17 mouse cellular contexts compared by ENCODE assay signal in the genomic region with DNA sequence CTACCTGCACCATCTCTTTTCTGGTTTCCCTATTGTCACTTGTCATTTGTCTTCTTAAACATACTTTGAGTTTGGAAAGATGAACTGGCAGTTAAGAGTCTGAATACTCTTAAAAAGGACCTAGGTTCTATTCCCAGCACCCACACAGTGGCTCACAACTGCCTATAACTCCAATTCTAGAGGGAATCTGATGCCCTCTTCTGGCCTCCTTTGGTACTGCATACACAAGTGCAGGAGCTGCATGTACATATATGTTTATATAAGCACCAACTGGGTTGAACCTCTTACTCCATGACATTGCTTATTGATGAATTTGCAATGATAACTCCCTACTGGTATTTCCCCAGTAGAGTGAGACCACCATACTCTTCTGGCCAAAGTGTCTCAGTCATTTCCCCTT.
A peak's percentile ranks its signal among the peaks of the same experiment; 100 is the strongest.
DNase-seq lines count a peak whose midpoint lies in the region; TF ChIP-seq lines count a peak whose summit lies in the region.
"Had no signal": no experiment of that assay in that cellular context is flagged by ENCODE, and none has a peak within 500 bp of the region (broad histone marks: within the 10 kb centered on the region; RNA-seq: fewer than 3 reads in every experiment).

No protein-coding gene starts in this region.

- no peaks in the 10 kb centered on the region for H3K4me1 ChIP-seq in MEL (ENCODE audit: control insufficient read depth in 1 of 2, insufficient read depth in 2 of 2, low read length in 2 of 2)
- H3K4me1 ChIP-seq: heart, embryonic 15.5 days; lung, embryonic 15.5 days; megakaryocyte, embryonic 14.5 days had no signal

- no peak overlapping the region for H3K4me3 ChIP-seq in layer of hippocampus, adult 2 months
- no peak overlapping the region for H3K4me3 ChIP-seq in MEL (ENCODE audit: control insufficient read depth in 1 of 2, insufficient read depth in 1 of 2, low read depth in 2 of 2, low read length in 2 of 2)
- H3K4me3 ChIP-seq: erythroblast, embryonic 14.5 days; heart, embryonic 15.5 days; hindbrain, embryonic 12.5 days; intestine, embryonic 15.5 days; lung, embryonic 15.5 days; megakaryocyte, embryonic 14.5 days had no signal

- peak; percentile 57 for TF ChIP-seq CTCF in layer of hippocampus, adult 2 months (conservative IDR thresholded peaks at IDR 0.05)
- peak in 1 of 3 experiments; percentile 25; a peak in 2 of 6 replicates for TF ChIP-seq CTCF in MEL (IDR thresholded peaks at IDR 0.05 in 2 of 3, conservative IDR thresholded peaks at IDR 0.05 in 1 of 3; ENCODE audit: control insufficient read depth in 1 of 3, insufficient read depth in 1 of 3, low read depth in 2 of 3, low read length in 3 of 3, poor library complexity in 1 of 3, severe bottlenecking in 1 of 3)

- no peaks in the 10 kb centered on the region for H3K27me3 ChIP-seq in MEL (ENCODE audit: control insufficient read depth in 1 of 2, insufficient read depth in 2 of 2, low read length in 2 of 2)
- H3K27me3 ChIP-seq: heart, embryonic 15.5 days; hindbrain, embryonic 12.5 days; intestine, embryonic 15.5 days; megakaryocyte, embryonic 14.5 days had no signal

- DNase-seq in layer of hippocampus, adult 2 months (ENCODE audit: low spot score in 2 of 2) = no peak
- DNase-seq in layer of hippocampus, adult 11-12 months (ENCODE audit: low spot score) = no peak
- peak; percentile 40 for DNase-seq in testis, postnatal 14 days (ENCODE audit: low spot score)
- no peak for DNase-seq in testis, postnatal 10 days (ENCODE audit: low spot score)
- DNase-seq in MEL (ENCODE audit: low read depth, low spot score) = peak; percentile 12
- no peak for DNase-seq in right cerebral cortex, postnatal 4 days
- no peak for DNase-seq in left cerebral cortex, adult 9 months (ENCODE audit: low spot score in 2 of 2)
- DNase-seq: cerebellum, adult 11 months; cerebellum, postnatal 36 days; spleen, adult 18-20 months; thymus, postnatal 14 days had no signal

- TF ChIP-seq EP300 in MEL (IDR thresholded peaks at IDR 0.05; ENCODE audit: low read depth in 1 of 2, low read length in 2 of 2) = no peak

- H3K9ac ChIP-seq in MEL (ENCODE audit: control insufficient read depth, low read depth, low read length, poor library complexity, severe bottlenecking) = no peak overlapping the region
- H3K9ac ChIP-seq: heart, embryonic 15.5 days; hindbrain, embryonic 12.5 days; intestine, embryonic 15.5 days; lung, embryonic 15.5 days had no signal

- TF ChIP-seq RAD21 in MEL (IDR thresholded peaks at IDR 0.05; ENCODE audit: low read depth, low read length) = no peak; the same call in 1 of the 2 replicates

- no peak overlapping the region for H3K27ac ChIP-seq in layer of hippocampus, adult 2 months
- no peak overlapping the region for H3K27ac ChIP-seq in MEL (ENCODE audit: control insufficient read depth, low read depth, low read length)
- H3K27ac ChIP-seq: heart, embryonic 15.5 days; hindbrain, embryonic 12.5 days; intestine, embryonic 15.5 days; lung, embryonic 15.5 days had no signal

- TF ChIP-seq POLR2A in MEL (IDR thresholded peaks at IDR 0.05; ENCODE audit: control insufficient read depth in 1 of 2, insufficient read depth in 1 of 2, low read depth in 1 of 2, low read length in 2 of 2, poor library complexity in 1 of 2) = no peak

- H3K9me3 ChIP-seq in MEL (replicated peaks; ENCODE audit: insufficient read depth, low read length) = no peaks in the 10 kb centered on the region
- H3K9me3 ChIP-seq: intestine, embryonic 15.5 days; lung, embryonic 15.5 days had no signal

- H3K36me3 ChIP-seq in MEL (ENCODE audit: control insufficient read depth in 1 of 2, insufficient read depth in 2 of 2, low read length in 2 of 2) = no peaks in the 10 kb centered on the region
- H3K36me3 ChIP-seq: heart, embryonic 15.5 days; hindbrain, embryonic 12.5 days; intestine, embryonic 15.5 days; lung, embryonic 15.5 days had no signal

- H3K79me2 ChIP-seq in MEL (ENCODE audit: control insufficient read depth, insufficient read depth, low read length, poor library complexity) = no peaks in the 10 kb centered on the region

TF ChIP-seq in MEL, 35 proteins besides CTCF, POLR2A, EP300 and RAD21:
- no peak for TF ChIP-seq TBP (IDR thresholded peaks at IDR 0.05; ENCODE audit: low read depth, low read length)
- TF ChIP-seq SMC3 (IDR thresholded peaks at IDR 0.05; ENCODE audit: low read depth, low read length) = peak; percentile 4; the same call in 1 of the 2 replicates

Comparison
In these comparisons a context has a peak if more than half of its experiments do, and no peak if none do; other contexts are left out.
1. DNase-seq: peak in testis, postnatal 14 days (single experiment) and MEL (single experiment); none in layer of hippocampus, adult 2 months (0 of 2), layer of hippocampus, adult 11-12 months (single experiment), testis, postnatal 10 days (single experiment), right cerebral cortex, postnatal 4 days (single experiment) and left cerebral cortex, adult 9 months (0 of 2).